Mouse (Mus musculus): Measurements from ENCODE around the gene Rtl8a. TPM values are rescaled to one million over a fixed set of nuclear protein-coding genes. Genes with fewer than 3 reads are reported as not detected.

Gene Rtl8a
- 19.8 and 25.2 TPM in 2 replicates for polyA plus RNA-seq (2015; fragmentation: Nextera tagmentation; extraction: Ambion mirVana)

GRCm38 (mm10) chrX:53642980-53643961 is at the start of gene Rtl8a:
Rtl8a (minus strand) TSS chrX:53643682.

GRCm38 (mm10) chrX:53670294-53670693 is 26.8 kb upstream of the Rtl8a start, which contains the start of gene Rtl8b:
Rtl8b (minus strand) TSS chrX:53670408.

GRCm38 (mm10) chrX:53608879-53609278 is 34.6 kb downstream of the Rtl8a start, which contains the start of gene Gm14597:
Gm14597 (minus strand) TSS chrX:53608979.

GRCm38 (mm10) chrX:53607242-53608121 is 36.0 kb downstream of the Rtl8a start, which contains the start of gene Rtl8c:
Rtl8c (plus strand) TSS chrX:53608032.

Other genes with a start within 250 kb of the Rtl8a start
- not detected in 2 replicates for gene Etd, start 208.8 kb downstream of the Rtl8a start, polyA plus RNA-seq (2015; fragmentation: Nextera tagmentation; extraction: Ambion mirVana)
- 8.0 and 12.3 TPM in 2 replicates for gene Rtl8c, start 35.6 kb downstream of the Rtl8a start, polyA plus RNA-seq (2015; fragmentation: Nextera tagmentation; extraction: Ambion mirVana)
- gene Gm14597, start 34.7 kb downstream of the Rtl8a start, polyA plus RNA-seq (2015; fragmentation: Nextera tagmentation; extraction: Ambion mirVana), result not detected in 2 replicates
- 15.2 and 19.4 TPM in 2 replicates for gene Rtl8b, start 26.7 kb upstream of the Rtl8a start, polyA plus RNA-seq (2015; fragmentation: Nextera tagmentation; extraction: Ambion mirVana)
- 0.08 TPM in 1 of 2 replicates, not detected in the other for gene 4930502E18Rik, start 81.1 kb upstream of the Rtl8a start, polyA plus RNA-seq (2015; fragmentation: Nextera tagmentation; extraction: Ambion mirVana)
- gene 1700013H16Rik, start 114.1 kb upstream of the Rtl8a start, polyA plus RNA-seq (2015; fragmentation: Nextera tagmentation; extraction: Ambion mirVana), result not detected in 2 replicates
- gene Zfp36l3, start 132.7 kb upstream of the Rtl8a start, polyA plus RNA-seq (2015; fragmentation: Nextera tagmentation; extraction: Ambion mirVana), result not detected in 2 replicates
- 2.3 and 3.2 TPM in 2 replicates for gene Xlr, start 154.0 kb upstream of the Rtl8a start, polyA plus RNA-seq (2015; fragmentation: Nextera tagmentation; extraction: Ambion mirVana)

Measured in spleen, postnatal 0 days (tissue).